Mouse (Mus musculus): ENCODE data around the gene Mthfs. TPM values are rescaled to one million over a fixed set of nuclear protein-coding genes. Genes with fewer than 3 reads are reported as not detected.

Gene Mthfs
- polyA plus RNA-seq, 1 experiment = 23.5 TPM

DNA sequence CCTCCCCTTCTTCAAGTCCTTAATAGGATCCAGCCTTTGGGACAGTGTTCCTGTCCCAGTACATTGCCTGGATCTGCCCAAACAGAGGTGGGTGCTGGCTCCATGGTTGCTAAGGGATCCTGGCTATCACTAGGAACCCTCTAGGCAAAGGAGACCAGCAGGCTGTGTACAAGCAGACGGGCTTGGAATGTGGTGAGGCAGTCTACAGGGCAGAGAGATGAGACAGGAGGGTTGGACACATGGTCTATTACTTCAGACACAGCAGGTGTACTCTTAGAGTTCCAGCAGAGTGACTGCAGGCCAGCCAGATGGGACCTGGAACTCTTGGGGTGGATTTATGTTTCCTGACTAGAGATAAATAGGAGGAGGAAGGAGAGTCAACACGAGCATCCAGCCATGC lies 59.9 kb downstream of the Mthfs start:
- Histone ChIP-seq H3K36me3 (ENCODE audit: control insufficient read depth, insufficient read depth, low read length) (no peaks in the 10 kb centered on the region), H3K4me1 (ENCODE audit: control insufficient read depth, insufficient read depth, low read length) (no peaks in the 10 kb centered on the region), H3K27ac (ENCODE audit: insufficient read depth, low read depth, low read length) (no peak overlapping the region), H3K27me3 (replicated peaks; ENCODE audit: control insufficient read depth, insufficient read depth, low read length) (no peaks in the 10 kb centered on the region), H3K4me3 (ENCODE audit: insufficient read depth, low read depth, low read length) (no peak overlapping the region)
- WGBS = 50% methylated on average over 2 of the region's 2 CpGs
- TF ChIP-seq POLR2A (IDR thresholded peaks at IDR 0.05; ENCODE audit: low read depth, low read length) (no peak), CTCF (conservative IDR thresholded peaks at IDR 0.05; ENCODE audit: insufficient read depth, insufficient read length, low read depth, low read length) (no peak)
- DNase-seq = no peak

DNA sequence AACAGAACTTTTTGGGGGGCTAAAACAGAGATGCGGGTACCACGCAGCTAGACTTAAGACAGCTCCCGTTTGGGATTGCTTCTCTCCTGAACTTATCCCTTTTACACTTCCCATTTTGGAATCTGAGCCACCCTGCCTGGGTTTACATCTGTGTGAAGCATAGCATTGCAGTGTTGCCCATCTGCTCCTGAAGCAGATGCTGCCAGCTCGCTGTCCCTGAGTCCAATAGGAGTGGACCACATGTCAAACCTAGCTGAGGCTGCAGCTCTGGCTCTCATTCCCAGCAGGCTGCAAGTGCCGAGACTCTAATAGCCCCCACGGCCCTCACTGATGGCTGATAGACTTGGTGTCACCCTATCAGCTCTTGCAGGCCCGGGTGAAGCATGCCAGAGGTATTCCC lies 63.3 kb downstream of the Mthfs start:
- Histone ChIP-seq H3K27ac (ENCODE audit: insufficient read depth, low read depth, low read length) (no peak overlapping the region), H3K4me3 (ENCODE audit: insufficient read depth, low read depth, low read length) (no peak overlapping the region), H3K36me3 (ENCODE audit: control insufficient read depth, insufficient read depth, low read length) (no peaks in the 10 kb centered on the region), H3K4me1 (ENCODE audit: control insufficient read depth, insufficient read depth, low read length) (no peaks in the 10 kb centered on the region), H3K27me3 (replicated peaks; ENCODE audit: control insufficient read depth, insufficient read depth, low read length) (no peaks in the 10 kb centered on the region)
- no peak for DNase-seq
- TF ChIP-seq POLR2A (IDR thresholded peaks at IDR 0.05; ENCODE audit: low read depth, low read length) = no peak
- no peak for TF ChIP-seq CTCF (conservative IDR thresholded peaks at IDR 0.05; ENCODE audit: insufficient read depth, insufficient read length, low read depth, low read length)
- WGBS = 77% methylated on average over 7 of the region's 7 CpGs

DNA sequence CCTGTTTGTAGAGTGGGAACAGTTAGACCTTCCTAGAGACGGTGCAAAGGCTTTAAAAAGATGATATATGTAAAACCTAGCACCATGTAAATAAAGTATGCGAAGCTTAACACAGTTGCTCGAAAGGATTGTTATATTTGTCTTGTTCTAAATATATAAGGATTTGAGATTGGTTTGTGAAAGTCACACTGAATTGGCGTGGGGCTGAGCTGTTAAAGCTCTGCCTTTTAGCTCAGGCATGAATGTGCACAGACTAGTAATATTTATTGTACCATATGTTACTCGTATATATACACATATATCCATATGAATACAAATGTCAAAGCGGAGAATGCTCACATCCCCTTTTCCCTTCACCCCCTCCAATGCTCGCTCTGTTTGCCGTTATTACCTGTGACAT lies 67.7 kb downstream of the Mthfs start:
- no peak for TF ChIP-seq CTCF (conservative IDR thresholded peaks at IDR 0.05; ENCODE audit: insufficient read depth, insufficient read length, low read depth, low read length)
- TF ChIP-seq POLR2A (IDR thresholded peaks at IDR 0.05; ENCODE audit: low read depth, low read length) = no peak
- Histone ChIP-seq H3K4me1 (ENCODE audit: control insufficient read depth, insufficient read depth, low read length) (no peaks in the 10 kb centered on the region), H3K27ac (ENCODE audit: insufficient read depth, low read depth, low read length) (no peak overlapping the region), H3K36me3 (ENCODE audit: control insufficient read depth, insufficient read depth, low read length) (no peaks in the 10 kb centered on the region), H3K4me3 (ENCODE audit: insufficient read depth, low read depth, low read length) (no peak overlapping the region), H3K27me3 (replicated peaks; ENCODE audit: control insufficient read depth, insufficient read depth, low read length) (no peaks in the 10 kb centered on the region)
- no peak for DNase-seq
- 86% methylated on average over 8 of the region's 8 CpGs for WGBS

DNA sequence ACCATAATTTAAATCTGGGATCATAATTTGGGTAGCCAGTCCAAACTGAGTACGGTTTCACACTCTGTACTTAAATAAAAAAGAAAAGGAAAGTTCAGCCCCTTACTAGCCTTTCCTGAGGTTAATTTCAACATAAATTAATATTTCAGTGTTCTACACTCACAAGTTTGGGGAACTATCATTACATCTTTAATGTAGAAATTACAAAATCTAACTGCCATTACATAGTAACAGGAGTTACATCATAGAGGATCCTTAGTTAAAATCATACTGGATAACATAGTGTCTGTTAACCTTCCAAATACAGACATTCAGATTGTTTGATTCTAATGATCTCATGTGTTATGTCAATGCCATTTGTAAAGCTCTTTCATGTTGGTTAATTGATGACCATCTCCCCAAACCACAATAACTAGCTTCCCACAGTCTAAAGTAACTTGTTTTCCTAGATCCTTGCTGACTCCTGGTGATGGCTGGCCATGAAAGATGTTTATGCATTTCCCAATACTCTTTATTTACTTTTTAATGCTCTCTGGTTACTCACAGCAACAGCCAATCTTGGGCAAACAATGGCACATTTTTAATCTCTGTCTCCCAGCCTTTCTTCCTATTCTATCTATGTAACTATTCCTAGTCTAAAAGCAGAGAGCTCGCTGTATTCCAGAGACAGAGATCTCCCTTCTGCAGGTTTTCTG lies 72.0 kb downstream of the Mthfs start:
- DNase-seq = no peak
- Histone ChIP-seq H3K27ac (ENCODE audit: insufficient read depth, low read depth, low read length) (no peak overlapping the region), H3K27me3 (replicated peaks; ENCODE audit: control insufficient read depth, insufficient read depth, low read length) (no peaks in the 10 kb centered on the region), H3K36me3 (ENCODE audit: control insufficient read depth, insufficient read depth, low read length) (no peaks in the 10 kb centered on the region), H3K4me1 (ENCODE audit: control insufficient read depth, insufficient read depth, low read length) (no peaks in the 10 kb centered on the region), H3K4me3 (ENCODE audit: insufficient read depth, low read depth, low read length) (no peak overlapping the region)
- WGBS = 89% methylated on average over 2 of the region's 2 CpGs
- TF ChIP-seq CTCF (conservative IDR thresholded peaks at IDR 0.05; ENCODE audit: insufficient read depth, insufficient read length, low read depth, low read length) = no peak
- TF ChIP-seq POLR2A (IDR thresholded peaks at IDR 0.05; ENCODE audit: low read depth, low read length) = no peak

DNA sequence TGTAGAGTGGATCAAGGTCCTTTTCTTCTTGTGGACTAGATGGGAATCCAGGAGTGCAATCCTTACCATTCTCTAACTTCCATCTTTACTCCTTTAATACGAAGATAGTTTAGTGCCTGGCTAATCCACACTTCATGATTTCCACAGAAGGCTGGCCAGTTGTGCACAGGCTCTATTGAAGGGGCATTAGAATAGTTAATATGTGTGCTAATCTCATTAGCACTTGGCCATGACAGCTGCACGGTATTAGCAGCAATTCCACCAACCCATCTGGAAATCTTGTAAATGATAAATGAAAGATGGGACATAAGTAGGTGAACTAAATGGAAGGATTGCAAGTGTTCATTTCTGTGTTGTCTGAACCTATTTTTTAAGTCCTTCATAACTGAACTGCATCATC lies 77.6 kb downstream of the Mthfs start:
- Histone ChIP-seq H3K36me3 (ENCODE audit: control insufficient read depth, insufficient read depth, low read length) (no peaks in the 10 kb centered on the region), H3K27me3 (replicated peaks; ENCODE audit: control insufficient read depth, insufficient read depth, low read length) (no peaks in the 10 kb centered on the region), H3K27ac (ENCODE audit: insufficient read depth, low read depth, low read length) (no peak overlapping the region), H3K4me1 (ENCODE audit: control insufficient read depth, insufficient read depth, low read length) (no peaks in the 10 kb centered on the region), H3K4me3 (ENCODE audit: insufficient read depth, low read depth, low read length) (no peak overlapping the region)
- DNase-seq = no peak
- 68% methylated on average over 2 of the region's 2 CpGs for WGBS
- TF ChIP-seq POLR2A (IDR thresholded peaks at IDR 0.05; ENCODE audit: low read depth, low read length) = no peak
- TF ChIP-seq CTCF (conservative IDR thresholded peaks at IDR 0.05; ENCODE audit: insufficient read depth, insufficient read length, low read depth, low read length) = no peak

DNA sequence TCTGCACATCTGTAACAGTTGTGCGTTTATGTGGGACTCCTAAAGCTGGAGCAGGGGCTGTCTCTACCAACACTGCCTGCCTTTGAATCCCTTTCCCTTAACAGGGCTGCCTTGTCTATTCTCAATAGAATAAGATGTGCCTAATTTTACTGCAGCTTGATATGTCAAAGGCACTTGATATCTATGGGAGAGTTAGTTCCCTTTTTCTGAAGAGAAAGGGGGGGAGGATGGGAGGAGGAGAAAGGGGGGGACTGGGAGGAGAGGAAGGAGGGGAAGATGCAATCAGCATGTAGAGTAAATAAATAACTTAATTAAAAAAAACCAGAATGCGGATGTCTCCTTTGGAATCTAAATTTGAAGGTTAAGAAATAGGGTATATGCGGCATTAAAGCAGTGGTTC lies 82.9 kb downstream of the Mthfs start:
- Histone ChIP-seq H3K4me3 (ENCODE audit: insufficient read depth, low read depth, low read length) (no peak overlapping the region), H3K4me1 (ENCODE audit: control insufficient read depth, insufficient read depth, low read length) (no peaks in the 10 kb centered on the region), H3K27ac (ENCODE audit: insufficient read depth, low read depth, low read length) (no peak overlapping the region), H3K36me3 (ENCODE audit: control insufficient read depth, insufficient read depth, low read length) (no peaks in the 10 kb centered on the region), H3K27me3 (replicated peaks; ENCODE audit: control insufficient read depth, insufficient read depth, low read length) (no peaks in the 10 kb centered on the region)
- no peak for TF ChIP-seq CTCF (conservative IDR thresholded peaks at IDR 0.05; ENCODE audit: insufficient read depth, insufficient read length, low read depth, low read length)
- no peak for TF ChIP-seq POLR2A (IDR thresholded peaks at IDR 0.05; ENCODE audit: low read depth, low read length)
- no peak for DNase-seq
- 80% methylated on average over 3 of the region's 3 CpGs for WGBS

DNA sequence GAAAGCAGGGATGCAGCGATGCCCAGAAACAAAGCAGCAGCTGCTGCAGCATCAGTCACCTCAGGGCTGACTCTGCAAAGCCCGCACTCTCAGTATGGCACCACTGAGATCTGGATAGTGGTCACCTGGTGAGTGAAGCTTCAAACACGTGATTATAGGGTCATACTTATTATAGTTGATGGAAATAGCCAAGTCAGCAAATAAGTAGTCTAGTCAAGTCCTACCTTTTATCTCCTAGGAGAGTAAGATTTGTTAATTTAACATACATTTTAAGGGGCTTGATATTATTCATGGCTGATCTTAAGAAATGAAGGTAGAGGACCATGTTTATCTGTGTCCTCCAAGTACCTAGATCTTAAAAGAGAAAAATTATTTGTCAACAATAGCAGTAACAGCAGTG lies 83.6 kb downstream of the Mthfs start:
- Histone ChIP-seq H3K4me1 (ENCODE audit: control insufficient read depth, insufficient read depth, low read length) (no peaks in the 10 kb centered on the region), H3K4me3 (ENCODE audit: insufficient read depth, low read depth, low read length) (no peak overlapping the region), H3K27ac (ENCODE audit: insufficient read depth, low read depth, low read length) (no peak overlapping the region), H3K27me3 (replicated peaks; ENCODE audit: control insufficient read depth, insufficient read depth, low read length) (no peaks in the 10 kb centered on the region), H3K36me3 (ENCODE audit: control insufficient read depth, insufficient read depth, low read length) (no peaks in the 10 kb centered on the region)
- no peak for DNase-seq
- 79% methylated on average over 3 of the region's 3 CpGs for WGBS
- no peak for TF ChIP-seq POLR2A (IDR thresholded peaks at IDR 0.05; ENCODE audit: low read depth, low read length)
- no peak for TF ChIP-seq CTCF (conservative IDR thresholded peaks at IDR 0.05; ENCODE audit: insufficient read depth, insufficient read length, low read depth, low read length)

Measured in kidney, adult 2 months (tissue).